Mouse (Mus musculus) embryonic fibroblast, embryonic 13.5 days (primary cell): ENCODE measurements around the gene 4933428G20Rik. TPM values are rescaled to one million over a fixed set of nuclear protein-coding genes. Genes with fewer than 3 reads are reported as not detected.
A peak's percentile ranks its signal among the peaks of the same experiment; 100 is the strongest.

Experiments used
- H3K27ac ChIP-seq: 2 replicates; pipeline ENCODE4 v1.5.1; 2012; ENCODE audit warnings: low read length, control low read depth, inconsistent platforms; ENCODE audit not compliant: insufficient read depth
- H3K4me1 ChIP-seq: 2 replicates; pipeline ENCODE4 v1.6.1; 2011; ENCODE audit warnings: low read length; ENCODE audit not compliant: control insufficient read depth, insufficient read depth
- H3K4me3 ChIP-seq: 2 replicates; pipeline ENCODE4 v1.5.1; 2011; ENCODE audit warnings: mild to moderate bottlenecking, control low read depth, low read length; ENCODE audit not compliant: insufficient read depth
- CTCF ChIP-seq: IDR thresholded peaks from 2 replicates; pipeline ENCODE4 v1.5.1; 2011; ENCODE audit warnings: mild to moderate bottlenecking, control low read depth, low read length, moderate library complexity, borderline replicate concordance; ENCODE audit not compliant: insufficient read depth
- POLR2A ChIP-seq: IDR thresholded peaks from 2 replicates; pipeline ENCODE4 v1.6.1; 2011; ENCODE audit warnings: low read depth, mild to moderate bottlenecking, control low read depth, low read length, moderate library complexity
- polyA plus RNA-seq: library from polyadenylated mRNA; stranded (reverse); fragments of >200 nt; gene quantifications from 2 replicates; pipeline ENCODE4 v1.2.4, GENCODE M21; 2011; ENCODE audit warnings: low read depth; ENCODE audit not compliant: missing spikeins, insufficient read length

Gene 4933428G20Rik
- polyA plus RNA-seq, 1 experiment: not detected

DNA sequence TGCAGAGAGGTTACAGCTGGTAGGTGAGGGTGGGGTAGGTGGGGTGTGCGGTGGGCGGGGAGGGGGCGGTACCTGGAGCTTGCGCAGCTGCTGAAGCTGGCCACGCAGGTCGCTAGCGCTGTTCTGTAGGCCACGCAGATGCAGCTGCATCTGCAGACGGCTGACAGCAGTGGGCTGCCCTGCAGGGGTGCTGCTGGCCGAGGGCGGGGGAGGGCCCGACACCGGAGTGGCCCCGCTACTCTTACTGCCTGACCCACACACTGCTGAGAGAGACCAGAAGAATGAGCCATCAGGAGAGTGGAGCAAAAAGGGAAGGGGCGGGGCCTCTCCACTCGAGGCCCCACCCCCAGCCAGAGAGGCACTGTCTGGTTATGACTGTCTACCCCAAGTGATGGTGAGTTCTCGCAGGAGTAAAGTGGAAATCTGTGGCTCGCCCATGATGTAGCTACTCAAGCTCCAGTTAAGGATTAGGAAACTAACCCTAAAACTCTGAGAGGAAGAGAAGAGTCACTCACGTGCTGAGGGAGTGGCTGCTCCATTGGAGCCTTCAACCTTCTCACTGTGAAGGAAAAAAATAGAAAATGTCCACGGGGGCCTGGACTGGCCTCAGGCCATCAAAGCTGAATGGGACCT lies 32.9 kb upstream of the 4933428G20Rik start:
- no peak for TF ChIP-seq POLR2A
- TF ChIP-seq CTCF: no peak
- Histone ChIP-seq H3K4me3 (no peak overlapping the region), H3K4me1 (no peaks in the 10 kb centered on the region), H3K27ac (no peak overlapping the region)

DNA sequence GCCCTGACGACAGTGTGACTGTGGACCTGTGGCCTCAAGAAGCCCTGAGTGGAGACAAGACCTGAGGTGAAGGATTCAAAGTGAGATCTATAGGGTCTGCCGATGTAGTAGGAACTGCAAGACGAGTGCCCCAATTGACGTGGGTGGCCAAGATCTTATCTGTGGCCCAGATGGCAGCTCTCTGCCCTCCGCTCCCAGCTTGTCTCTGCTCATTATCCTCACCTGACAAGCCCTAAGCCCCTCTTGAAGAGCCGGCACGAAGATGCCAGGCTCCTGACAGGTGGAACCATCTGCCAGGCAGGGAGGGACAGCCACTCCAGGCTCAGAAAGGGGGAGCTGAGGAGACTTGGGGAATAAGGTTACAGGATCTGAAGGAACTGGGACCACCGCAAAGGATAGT lies 32.2 kb upstream of the 4933428G20Rik start:
- Histone ChIP-seq H3K4me1 (no peaks in the 10 kb centered on the region), H3K27ac (no peak overlapping the region), H3K4me3 (no peak overlapping the region)
- TF ChIP-seq CTCF: no peak
- TF ChIP-seq POLR2A: no peak

DNA sequence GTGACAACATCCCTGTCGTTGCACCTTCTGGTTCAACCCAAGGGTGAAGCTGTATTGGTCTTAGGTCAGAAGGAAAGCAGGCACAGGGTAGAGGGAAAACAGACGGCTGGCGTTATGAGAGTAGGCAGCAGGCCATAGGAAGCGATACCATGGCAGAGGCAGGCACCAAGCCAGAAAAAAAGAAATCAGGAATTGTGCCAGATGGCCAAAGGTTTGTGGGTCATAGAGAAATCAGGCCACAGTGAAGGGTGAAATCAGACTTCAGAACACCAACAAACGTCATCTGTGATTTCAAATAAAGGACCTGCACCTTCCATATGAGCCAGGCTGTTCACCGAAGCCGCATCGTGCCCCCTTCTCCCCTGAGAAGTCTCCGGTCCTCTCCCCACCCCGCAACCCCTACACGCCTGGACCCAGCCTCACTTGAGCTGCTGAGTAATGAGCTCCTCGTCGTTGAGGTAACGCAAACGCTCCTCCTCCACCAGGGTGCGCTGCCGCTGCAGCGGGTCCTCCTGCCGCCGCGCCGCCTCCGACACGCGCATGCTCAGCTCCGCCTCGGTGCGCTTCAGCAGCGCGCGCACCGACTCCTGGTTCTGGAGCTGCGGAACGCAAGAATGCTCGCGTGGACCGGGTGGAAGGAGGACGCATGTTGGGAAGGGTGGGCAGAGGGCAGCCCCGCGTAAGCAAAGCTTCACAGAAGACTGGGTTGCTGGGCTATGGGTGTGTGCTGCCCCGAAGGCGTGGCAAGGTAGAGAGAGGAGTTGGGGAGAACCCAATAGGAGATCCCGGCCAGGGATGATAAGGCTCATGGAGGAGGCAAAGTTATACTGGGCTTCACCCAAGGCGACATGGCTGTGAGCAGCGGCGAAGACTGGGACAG lies 31.5 kb upstream of the 4933428G20Rik start:
- H3K4me1 ChIP-seq: no peaks in the 10 kb centered on the region
- TF ChIP-seq POLR2A (no peak), CTCF (peak; percentile 98)

DNA sequence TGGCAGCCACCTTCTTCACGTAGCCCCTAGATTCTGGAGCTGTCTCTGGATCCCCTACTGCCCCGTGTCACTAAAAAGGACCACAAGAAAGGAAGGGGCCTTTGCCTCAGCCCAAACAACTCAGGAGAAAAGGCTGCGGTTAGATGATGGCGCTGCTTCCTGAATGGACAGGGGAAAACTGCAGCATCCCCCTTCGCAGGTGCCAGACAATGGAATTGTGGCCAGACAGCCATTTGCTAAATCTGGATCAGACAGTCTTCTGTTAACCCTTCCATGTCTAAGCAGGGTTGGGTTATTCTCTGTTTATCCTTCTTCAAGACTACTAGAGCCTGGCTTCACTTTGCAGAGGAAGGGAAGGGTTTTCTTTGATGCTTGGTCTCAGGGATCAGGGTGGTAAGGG lies 30.8 kb upstream of the 4933428G20Rik start:
- Histone ChIP-seq H3K27ac (no peak overlapping the region), H3K4me1 (no peaks in the 10 kb centered on the region), H3K4me3 (no peak overlapping the region)
- TF ChIP-seq POLR2A: no peak
- TF ChIP-seq CTCF: no peak

More for the DNA sequence above, 31.5 kb upstream of the 4933428G20Rik start:
- no peak overlapping the region for H3K27ac ChIP-seq
- peak overlapping the region; percentile 22 for H3K4me3 ChIP-seq

DNA sequence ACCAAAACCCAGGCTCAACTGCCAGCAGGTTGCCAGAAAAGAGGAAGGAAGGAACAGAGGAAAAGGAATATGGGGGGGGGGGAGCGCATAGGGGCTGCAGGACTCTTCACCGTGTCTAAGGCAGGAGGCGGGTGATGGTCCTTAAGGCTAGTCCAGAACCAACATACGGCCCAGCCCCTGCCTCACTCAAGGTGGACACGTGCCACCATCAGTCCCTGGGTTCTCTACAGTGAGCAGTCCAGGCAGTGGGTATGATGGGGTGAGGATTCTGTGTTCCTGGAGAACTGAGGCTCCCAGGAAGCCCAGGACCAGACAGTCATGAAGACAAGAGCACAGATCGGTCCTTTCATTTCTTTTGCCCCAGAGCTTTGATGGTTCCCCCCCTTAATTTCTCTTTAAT lies 29.9 kb upstream of the 4933428G20Rik start:
- Histone ChIP-seq H3K4me3 (no peak overlapping the region), H3K4me1 (no peaks in the 10 kb centered on the region), H3K27ac (no peak overlapping the region)
- TF ChIP-seq CTCF: no peak
- TF ChIP-seq POLR2A: no peak

DNA sequence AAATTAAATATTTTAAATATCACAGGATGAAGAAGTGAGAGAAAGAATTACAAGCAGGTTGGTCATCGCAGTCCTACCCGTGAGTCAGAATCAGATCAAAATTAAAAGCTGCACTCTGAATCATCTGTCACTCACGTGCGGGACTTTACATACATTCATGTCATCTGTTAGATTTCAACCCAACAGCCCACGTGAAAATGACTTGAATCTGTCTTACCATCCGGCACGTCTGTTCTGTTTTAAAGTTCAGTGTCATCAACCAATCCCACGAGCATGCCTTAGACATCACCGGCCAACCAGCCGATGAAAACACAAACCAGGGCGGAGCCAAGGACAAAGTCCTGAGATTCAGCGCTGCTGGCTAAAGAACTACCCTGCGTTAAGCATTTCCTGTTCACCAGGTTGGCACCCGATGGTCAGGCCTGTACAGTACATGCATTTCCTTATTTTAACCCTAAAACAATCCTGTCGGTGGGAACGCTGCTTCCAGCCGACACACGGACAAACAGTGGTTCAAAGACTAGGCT lies 28.2 kb upstream of the 4933428G20Rik start:
- Histone ChIP-seq H3K4me1 (peaks cover 6% of the 10 kb centered on the region), H3K4me3 (no peak overlapping the region), H3K27ac (no peak overlapping the region)
- TF ChIP-seq CTCF: no peak
- no peak for TF ChIP-seq POLR2A

DNA sequence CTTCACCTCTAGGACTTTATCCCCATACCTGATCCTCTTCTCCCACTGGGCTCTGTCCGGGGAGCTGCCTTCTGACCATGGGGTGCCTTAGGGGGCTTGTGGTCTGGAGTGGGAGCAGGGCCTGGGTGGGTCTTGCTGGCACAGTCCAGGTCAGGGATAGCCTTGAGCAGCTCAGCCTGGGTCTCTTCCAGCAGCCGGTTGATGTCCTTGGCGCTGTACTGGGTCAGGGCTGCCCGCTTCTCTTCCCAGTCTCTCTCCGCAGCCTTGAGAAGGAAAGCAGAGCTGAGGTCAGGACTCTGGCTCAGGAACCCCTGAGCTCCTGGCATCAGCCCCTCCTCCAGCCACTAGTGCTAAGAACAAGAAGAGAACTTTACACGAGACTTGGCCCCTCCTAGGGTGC lies 25.2 kb upstream of the 4933428G20Rik start:
- no peak overlapping the region for H3K4me3 ChIP-seq
- H3K27ac ChIP-seq: no peak overlapping the region
- H3K4me1 ChIP-seq: peaks cover 6% of the 10 kb centered on the region

DNA sequence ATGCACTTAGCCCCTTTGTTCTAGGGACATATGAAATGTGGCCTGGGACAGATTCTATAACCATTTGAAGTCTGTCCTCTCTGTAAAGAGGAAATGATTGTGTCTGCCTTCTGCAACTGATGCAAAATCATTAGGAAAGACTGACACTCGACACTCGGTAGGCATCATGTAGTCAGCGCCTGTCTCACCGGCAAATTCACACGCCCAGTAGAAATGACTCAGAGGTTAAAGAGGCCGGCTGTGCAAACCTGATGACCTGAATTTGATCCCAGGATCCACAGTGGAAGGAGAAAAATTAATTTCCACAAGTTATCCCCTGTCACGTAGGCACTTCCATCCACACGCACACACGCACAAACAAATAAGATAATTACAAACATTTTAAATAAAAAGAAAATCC lies 24.2 kb upstream of the 4933428G20Rik start:
- no peak overlapping the region for H3K4me3 ChIP-seq
- H3K27ac ChIP-seq: no peak overlapping the region
- TF ChIP-seq CTCF (no peak), POLR2A (no peak)
- H3K4me1 ChIP-seq: peaks cover 6% of the 10 kb centered on the region

More for the DNA sequence above, 25.2 kb upstream of the 4933428G20Rik start:
- TF ChIP-seq CTCF: no peak
- TF ChIP-seq POLR2A: no peak

DNA sequence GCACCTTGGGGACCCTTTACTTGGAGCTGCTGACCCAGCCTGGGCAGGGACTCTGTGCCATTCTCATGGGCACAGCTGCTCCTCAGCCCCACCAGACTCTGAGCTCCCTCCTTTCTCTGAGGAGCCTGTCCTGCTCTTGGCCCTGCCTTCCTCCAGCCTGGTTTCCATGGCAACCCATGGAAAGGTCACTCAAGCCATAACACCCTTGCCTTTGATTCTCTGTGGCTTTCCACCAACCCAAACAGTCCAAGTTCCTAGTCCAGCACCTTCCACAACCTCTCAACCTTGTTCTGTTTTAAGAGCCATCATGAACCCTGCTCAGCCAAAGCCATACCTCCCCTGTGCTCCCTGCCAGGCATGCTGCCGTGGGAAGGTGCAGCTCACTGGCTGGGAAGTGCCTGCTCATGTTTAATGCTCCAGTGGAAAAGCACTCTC lies 23.7 kb upstream of the 4933428G20Rik start:
- H3K4me1 ChIP-seq: peaks cover 6% of the 10 kb centered on the region
- H3K27ac ChIP-seq: no peak overlapping the region
- H3K4me3 ChIP-seq: no peak overlapping the region
- TF ChIP-seq CTCF: no peak
- no peak for TF ChIP-seq POLR2A

DNA sequence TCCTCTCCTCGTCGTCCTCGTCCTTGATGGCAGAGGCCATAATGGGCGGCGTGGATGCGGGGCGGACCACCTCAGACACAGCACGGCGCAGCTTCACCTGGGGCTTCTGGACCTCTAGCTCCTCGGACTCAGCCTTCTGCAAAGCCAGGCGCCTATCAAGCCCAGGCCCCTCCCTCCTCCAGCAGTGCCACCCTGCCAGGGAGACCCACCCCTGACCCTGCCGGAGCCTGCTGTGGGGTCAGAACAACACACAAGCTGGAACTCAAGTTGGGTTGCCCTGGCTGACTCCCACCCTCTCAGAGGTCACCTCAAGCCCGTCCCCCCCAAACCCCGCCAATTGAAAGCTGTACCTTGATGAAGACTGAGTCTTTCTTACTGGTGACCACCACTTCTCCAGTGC lies 23.0 kb upstream of the 4933428G20Rik start:
- Histone ChIP-seq H3K4me1 (peaks cover 6% of the 10 kb centered on the region), H3K4me3 (no peak overlapping the region), H3K27ac (no peak overlapping the region)
- TF ChIP-seq POLR2A (no peak), CTCF (no peak)
